Mouse (Mus musculus): ENCODE data around the gene Olfr49. TPM values are rescaled to one million over a fixed set of nuclear protein-coding genes. Genes with fewer than 3 reads are reported as not detected.

Gene Olfr49
- polyA plus RNA-seq, 1 experiment from 2014 or later: 0.02 TPM

GRCm38 (mm10) chr14:54260196-54260595, 24.5 kb downstream of the Olfr49 start:
- no peak for ATAC-seq (ENCODE audit: low FRiP score, low TSS enrichment)
- DNase-seq (ENCODE audit: low spot score): peak; percentile 14
- peak overlapping the region; percentile 80 for H3K4me2 ChIP-seq (replicated peaks; ENCODE audit: low read depth)
- H3K36me3 ChIP-seq (ENCODE audit: control insufficient read depth, insufficient read depth, low read length): peaks cover 11% of the 10 kb centered on the region
- H3K4me3 ChIP-seq (ENCODE audit: low read depth, low read length): no peak overlapping the region
- H3K9me3 ChIP-seq (ENCODE audit: control insufficient read depth, low read length): no peaks in the 10 kb centered on the region
- 72% methylated on average over 2 of the region's 2 CpGs for WGBS
- H3K9ac ChIP-seq (ENCODE audit: low read length): no peak overlapping the region
- H3K27ac ChIP-seq (replicated peaks): no peak overlapping the region
- no peak for TF ChIP-seq EP300 (optimal IDR thresholded peaks at IDR 0.05)
- no peak for TF ChIP-seq CTCF (IDR thresholded peaks at IDR 0.05; ENCODE audit: low read depth)
- H3K4me1 ChIP-seq (replicated peaks; ENCODE audit: control insufficient read depth, insufficient read depth): no peaks in the 10 kb centered on the region; the same call in 1 of the 2 replicates
- H3K27me3 ChIP-seq (ENCODE audit: control insufficient read depth, insufficient read depth, low read length): no peaks in the 10 kb centered on the region

DNA sequence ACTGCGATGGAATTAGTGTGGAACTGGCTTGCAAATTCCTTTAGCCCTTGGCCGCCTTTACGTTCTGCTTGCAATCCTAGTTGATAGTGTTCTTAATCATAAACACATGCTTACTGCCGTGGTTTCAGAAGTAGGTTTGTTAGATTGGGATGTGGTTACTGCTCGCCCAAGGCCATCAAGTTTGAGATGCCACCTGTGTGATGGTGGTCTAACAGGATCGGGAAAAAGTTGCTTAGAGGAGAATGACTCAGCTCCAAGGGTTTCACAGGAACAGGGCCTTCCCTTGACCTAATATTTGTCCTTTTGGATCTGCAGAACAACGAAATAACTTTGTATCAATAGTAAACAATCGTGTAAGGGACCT, 25.0 kb downstream of the Olfr49 start:
- no peak for TF ChIP-seq EP300 (optimal IDR thresholded peaks at IDR 0.05)
- TF ChIP-seq CTCF (IDR thresholded peaks at IDR 0.05; ENCODE audit: low read depth): no peak
- peak overlapping the region; percentile 53 for H3K27ac ChIP-seq (replicated peaks)
- H3K9ac ChIP-seq (ENCODE audit: low read length): peak overlapping the region; percentile 78
- 15% methylated on average over 8 of the region's 8 CpGs for WGBS
- no peak for ATAC-seq (ENCODE audit: low FRiP score, low TSS enrichment)
- H3K4me3 ChIP-seq (ENCODE audit: low read depth, low read length): peak overlapping the region; percentile 60
- no peaks in the 10 kb centered on the region for H3K9me3 ChIP-seq (ENCODE audit: control insufficient read depth, low read length)
- no peaks in the 10 kb centered on the region; the same call in 1 of the 2 replicates for H3K4me1 ChIP-seq (replicated peaks; ENCODE audit: control insufficient read depth, insufficient read depth)
- peaks cover 10% of the 10 kb centered on the region for H3K36me3 ChIP-seq (ENCODE audit: control insufficient read depth, insufficient read depth, low read length)
- peak overlapping the region; percentile 80 for H3K4me2 ChIP-seq (replicated peaks; ENCODE audit: low read depth)
- no peak for DNase-seq (ENCODE audit: low spot score)
- no peaks in the 10 kb centered on the region for H3K27me3 ChIP-seq (ENCODE audit: control insufficient read depth, insufficient read depth, low read length)

GRCm38 (mm10) chr14:54259003-54259721, 25.6 kb downstream of the Olfr49 start:
- Histone ChIP-seq H3K27me3 (ENCODE audit: control insufficient read depth, insufficient read depth, low read length) (no peaks in the 10 kb centered on the region), H3K4me3 (ENCODE audit: low read depth, low read length) (peak overlapping the region; percentile 60), H3K36me3 (ENCODE audit: control insufficient read depth, insufficient read depth, low read length) (peaks cover 8% of the 10 kb centered on the region), H3K27ac (replicated peaks) (peak overlapping the region; percentile 53), H3K9ac (ENCODE audit: low read length) (peak overlapping the region; percentile 78), H3K9me3 (ENCODE audit: control insufficient read depth, low read length) (no peaks in the 10 kb centered on the region), H3K4me1 (replicated peaks; ENCODE audit: control insufficient read depth, insufficient read depth) (no peaks in the 10 kb centered on the region; the same call in 1 of the 2 replicates), H3K4me2 (replicated peaks; ENCODE audit: low read depth) (peak overlapping the region; percentile 80)
- ATAC-seq (ENCODE audit: low FRiP score, low TSS enrichment) (peak; percentile 93), DNase-seq (ENCODE audit: low spot score) (peak; percentile 97)
- TF ChIP-seq EP300 (optimal IDR thresholded peaks at IDR 0.05) (no peak), CTCF (IDR thresholded peaks at IDR 0.05; ENCODE audit: low read depth) (no peak)
- WGBS: under 1% methylated on average over 35 of the region's 35 CpGs

DNA sequence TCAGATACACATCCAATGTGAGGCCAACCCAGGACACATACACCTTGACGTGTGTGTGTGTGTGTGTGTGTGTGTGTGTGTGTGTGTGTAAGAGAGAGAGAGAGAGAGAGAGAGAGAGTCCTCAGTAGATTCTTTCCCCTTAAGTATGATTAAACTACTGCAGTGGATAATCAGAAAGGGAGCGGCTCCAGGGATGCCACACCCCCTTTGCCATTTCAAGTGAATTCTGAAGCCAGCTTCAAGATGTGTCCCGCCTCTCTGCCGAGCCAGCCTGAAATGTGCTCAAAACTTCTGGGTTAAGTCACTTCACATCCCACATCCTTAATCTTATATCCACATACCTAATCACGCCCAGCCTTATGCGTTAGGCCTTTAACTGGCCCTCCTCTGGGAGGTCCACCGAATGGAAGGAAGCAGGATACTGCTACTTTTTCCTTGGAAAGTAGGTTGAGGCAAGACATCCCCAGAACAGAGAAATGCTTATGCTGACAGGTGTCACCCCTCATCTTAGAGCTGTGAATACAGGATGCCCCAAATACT, 26.5 kb downstream of the Olfr49 start:
- H3K4me3 ChIP-seq (ENCODE audit: low read depth, low read length): no peak overlapping the region
- DNase-seq (ENCODE audit: low spot score) (peak; percentile 51), ATAC-seq (ENCODE audit: low FRiP score, low TSS enrichment) (no peak)
- no peaks in the 10 kb centered on the region for H3K9me3 ChIP-seq (ENCODE audit: control insufficient read depth, low read length)
- 51% methylated on average over 7 of the region's 7 CpGs for WGBS
- H3K27ac ChIP-seq (replicated peaks): 0 out of 2 replicates have a peak overlapping the region, but pooled peaks have one; percentile 13
- no peaks in the 10 kb centered on the region; the same call in 1 of the 2 replicates for H3K4me1 ChIP-seq (replicated peaks; ENCODE audit: control insufficient read depth, insufficient read depth)
- H3K4me2 ChIP-seq (replicated peaks; ENCODE audit: low read depth): peak overlapping the region; percentile 80
- H3K9ac ChIP-seq (ENCODE audit: low read length): no peak overlapping the region
- H3K27me3 ChIP-seq (ENCODE audit: control insufficient read depth, insufficient read depth, low read length): no peaks in the 10 kb centered on the region
- 0 out of 2 replicates have a peak, but pooled peaks cover 2% of the 10 kb centered on the region for H3K36me3 ChIP-seq (ENCODE audit: control insufficient read depth, insufficient read depth, low read length)
- TF ChIP-seq EP300 (optimal IDR thresholded peaks at IDR 0.05) (no peak), CTCF (IDR thresholded peaks at IDR 0.05; ENCODE audit: low read depth) (no peak)

- H3K27me3 ChIP-seq (ENCODE audit: control insufficient read depth, insufficient read depth, low read length): no peaks in the 10 kb centered on the region
- ATAC-seq (ENCODE audit: low FRiP score, low TSS enrichment) (no peak), DNase-seq (ENCODE audit: low spot score) (peak; percentile 26)
- H3K4me2 ChIP-seq (replicated peaks; ENCODE audit: low read depth): peak overlapping the region; percentile 77
- 0 out of 2 replicates have a peak, but pooled peaks cover 4% of the 10 kb centered on the region for H3K36me3 ChIP-seq (ENCODE audit: control insufficient read depth, insufficient read depth, low read length)
- H3K4me1 ChIP-seq (replicated peaks; ENCODE audit: control insufficient read depth, insufficient read depth): peaks cover 2% of the 10 kb centered on the region; the same call in 1 of the 2 replicates
- peak overlapping the region; percentile 71; the same call in 1 of the 2 replicates for H3K9ac ChIP-seq (ENCODE audit: low read length)
- H3K27ac ChIP-seq (replicated peaks): peak overlapping the region; percentile 91
- peak overlapping the region; percentile 77 for H3K4me3 ChIP-seq (ENCODE audit: low read depth, low read length)
- no peaks in the 10 kb centered on the region for H3K9me3 ChIP-seq (ENCODE audit: control insufficient read depth, low read length)
- no peak for TF ChIP-seq CTCF (IDR thresholded peaks at IDR 0.05; ENCODE audit: low read depth)
- TF ChIP-seq EP300 (optimal IDR thresholded peaks at IDR 0.05): no peak
- WGBS: 48% methylated on average over 12 of the region's 12 CpGs
Measured at GRCm38 (mm10) chr14:54254670-54255202, 30.0 kb downstream of the Olfr49 start.

Data from stomach, postnatal 0 days (tissue).